Mouse (Mus musculus) kidney, adult 9 months (tissue): ENCODE measurements at regions not wholly inside any gene's neighbourhood (a gene's known extent, or its start where the extent isn't known, plus 50 kb on each side); places are given as distances from the start of the nearest gene placed in this dataset.

Experiments
- DNase-seq: peaks from one replicate; pipeline ENCODE4 v3.0.0; 2022

DNA sequence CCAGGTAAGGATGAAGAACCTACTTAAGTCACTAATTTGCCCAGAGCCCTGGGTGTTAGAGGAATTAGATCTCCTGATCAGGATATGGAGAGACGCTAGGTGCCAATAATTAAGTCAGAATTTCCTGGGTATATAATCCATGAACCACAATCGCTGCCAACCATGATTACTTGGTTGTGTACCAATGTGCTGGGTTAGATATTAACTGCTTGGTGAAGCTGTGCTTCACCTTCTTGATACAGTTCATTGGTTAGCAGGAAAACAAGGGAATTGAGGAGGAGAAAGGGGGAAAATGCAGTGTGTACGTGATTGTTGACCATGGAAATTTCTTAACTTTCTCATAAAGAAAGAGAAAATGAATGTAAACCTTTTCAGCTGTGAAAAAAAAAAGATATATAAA is 961.7 kb upstream of the Slc39a10 start:
- DNase-seq = peak; percentile 81

DNA sequence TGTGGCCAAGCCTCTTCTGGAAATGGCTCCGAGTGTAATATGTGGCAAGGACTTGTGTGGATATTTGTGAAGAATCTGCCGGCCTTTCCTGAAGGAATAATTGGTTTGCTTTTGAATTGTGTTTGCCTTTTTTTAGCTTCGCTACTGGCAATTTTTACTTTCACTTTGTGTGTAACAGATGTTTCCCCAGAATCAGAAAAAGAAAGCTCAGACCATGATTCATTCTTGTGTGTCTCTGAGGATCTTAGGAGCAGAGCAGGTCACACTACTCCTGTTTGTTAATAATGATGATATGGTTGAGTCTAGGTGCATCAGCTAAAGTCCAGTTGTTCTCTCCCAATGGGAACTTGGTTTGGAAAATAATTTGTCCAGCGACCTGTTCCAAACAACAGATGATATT is 961.3 kb upstream of the Slc39a10 start:
- DNase-seq = no peak

DNA sequence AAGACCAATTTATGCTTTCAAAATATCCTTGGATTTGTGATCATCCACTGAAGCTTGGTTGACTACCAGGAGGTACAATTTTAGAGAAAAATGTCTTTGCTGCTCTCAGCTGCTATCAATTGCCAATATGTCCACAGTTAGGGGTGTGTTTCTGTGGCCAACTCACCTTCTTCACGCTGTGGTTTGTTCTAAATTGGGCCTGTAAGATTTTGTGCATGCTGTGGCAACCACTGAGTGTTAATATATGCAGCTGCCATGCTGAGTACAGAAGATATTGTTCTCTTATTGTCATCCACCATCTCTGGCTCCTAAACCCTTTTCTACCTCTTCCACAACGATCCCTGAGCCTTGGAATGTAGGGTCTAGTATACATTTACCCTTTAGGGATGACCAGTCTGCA is 948.2 kb upstream of the Slc39a10 start:
- DNase-seq = no peak

DNA sequence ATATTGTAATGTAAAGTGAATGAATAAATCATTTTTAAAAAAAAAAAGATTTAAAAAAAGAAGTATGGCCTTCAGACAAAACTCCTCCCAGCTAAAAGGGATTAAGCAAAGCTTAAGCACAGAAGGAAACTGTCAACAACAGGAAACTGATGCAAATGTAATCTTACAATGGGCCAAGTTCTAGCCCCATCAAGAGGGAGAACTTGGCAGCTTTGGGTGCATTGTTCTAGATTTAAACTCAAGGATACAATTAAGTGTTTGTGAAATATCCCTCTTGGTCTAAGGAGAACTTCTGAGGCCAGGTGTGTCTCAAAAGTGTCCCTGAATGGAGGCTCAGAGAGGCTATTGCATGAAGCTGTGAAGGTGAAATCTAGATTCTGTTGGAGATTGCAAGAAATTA is 941.4 kb upstream of the Slc39a10 start:
- no peak for DNase-seq

DNA sequence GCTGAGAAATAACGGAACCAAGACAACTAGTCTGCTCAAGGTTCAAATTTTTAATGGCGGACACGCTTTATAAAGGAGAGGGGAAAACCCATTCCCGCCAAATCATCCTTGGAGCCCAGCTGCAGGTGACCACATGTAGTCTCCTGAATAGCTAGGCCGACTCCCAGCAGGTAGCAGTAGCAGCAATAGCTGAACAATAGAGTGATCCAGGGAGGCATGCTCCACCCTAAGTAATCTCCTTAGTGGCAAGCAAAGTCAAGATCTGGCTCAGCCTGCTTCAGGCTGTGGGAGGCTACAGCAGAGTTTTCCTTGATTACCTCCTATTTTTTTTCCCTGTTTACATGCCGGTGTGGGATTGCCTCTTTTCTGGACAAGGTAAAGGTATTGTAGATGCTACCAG is 934.6 kb upstream of the Slc39a10 start:
- no peak for DNase-seq

DNA sequence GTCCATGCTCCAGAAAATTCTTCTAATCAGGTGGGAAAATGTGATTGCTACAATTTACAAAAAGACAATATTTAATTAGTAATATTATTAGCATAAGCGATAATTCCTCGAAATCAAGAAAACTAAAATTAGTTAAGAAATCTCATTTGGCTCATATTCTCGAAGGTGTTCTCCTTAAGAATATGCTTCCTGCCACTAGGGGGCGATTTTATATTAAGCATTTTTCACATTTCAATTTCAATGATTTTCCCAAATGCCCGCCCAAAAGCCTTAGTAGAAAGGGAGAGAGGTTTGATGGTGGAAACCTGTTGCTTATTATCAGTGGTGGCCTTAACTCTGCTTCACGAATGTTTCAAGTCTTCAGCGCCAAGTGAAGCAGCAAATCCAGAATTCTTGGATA is 916.9 kb upstream of the Slc39a10 start:
- DNase-seq = peak; percentile 38

DNA sequence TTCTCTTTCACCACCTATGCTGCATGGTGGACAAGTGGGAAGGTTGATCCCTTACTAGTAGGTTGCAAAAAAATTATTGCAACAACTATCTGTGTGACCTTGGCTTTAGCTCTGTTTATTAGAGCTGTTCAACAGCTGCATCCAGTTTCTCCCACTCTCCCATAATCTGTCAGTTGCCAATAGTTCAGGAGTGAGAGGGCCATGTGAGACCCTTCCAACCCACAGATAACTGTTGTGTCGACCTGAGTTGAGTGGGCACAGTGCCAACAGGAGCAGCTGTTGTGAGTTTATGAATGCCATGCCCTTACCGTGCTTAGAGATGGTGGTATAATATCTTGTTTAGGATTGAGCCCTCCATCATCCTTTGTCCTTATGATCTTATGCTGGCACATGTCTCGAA is 902.1 kb upstream of the Slc39a10 start:
- DNase-seq = no peak
